Mouse (Mus musculus): ENCODE results near the gene Actr8.
A peak's percentile ranks its signal among the peaks of the same experiment; 100 is the strongest.

The Actr8 gene

DNA sequence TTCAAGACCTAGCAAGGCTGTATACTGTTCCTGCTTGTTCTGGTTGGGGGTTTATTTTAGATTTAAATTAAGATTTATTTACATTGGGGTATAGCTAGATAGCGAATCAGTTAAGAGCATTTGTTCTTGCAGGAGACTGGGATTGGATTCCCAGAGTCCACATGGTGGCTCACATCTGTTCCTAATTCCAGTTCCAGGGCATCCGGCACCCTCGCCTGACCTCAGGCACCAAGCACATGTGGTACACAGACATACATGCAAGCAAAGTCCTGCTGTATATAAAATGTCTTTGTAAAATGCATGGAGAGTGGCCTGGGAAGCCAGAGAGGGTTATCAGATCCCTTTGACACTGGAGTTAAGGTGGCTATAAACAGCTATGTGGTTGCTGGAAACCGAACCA, 16.8 kb downstream of the Actr8 start:
- DNase-seq (ENCODE audit: extremely low read depth, low read depth, low spot score): no peak

DNA sequence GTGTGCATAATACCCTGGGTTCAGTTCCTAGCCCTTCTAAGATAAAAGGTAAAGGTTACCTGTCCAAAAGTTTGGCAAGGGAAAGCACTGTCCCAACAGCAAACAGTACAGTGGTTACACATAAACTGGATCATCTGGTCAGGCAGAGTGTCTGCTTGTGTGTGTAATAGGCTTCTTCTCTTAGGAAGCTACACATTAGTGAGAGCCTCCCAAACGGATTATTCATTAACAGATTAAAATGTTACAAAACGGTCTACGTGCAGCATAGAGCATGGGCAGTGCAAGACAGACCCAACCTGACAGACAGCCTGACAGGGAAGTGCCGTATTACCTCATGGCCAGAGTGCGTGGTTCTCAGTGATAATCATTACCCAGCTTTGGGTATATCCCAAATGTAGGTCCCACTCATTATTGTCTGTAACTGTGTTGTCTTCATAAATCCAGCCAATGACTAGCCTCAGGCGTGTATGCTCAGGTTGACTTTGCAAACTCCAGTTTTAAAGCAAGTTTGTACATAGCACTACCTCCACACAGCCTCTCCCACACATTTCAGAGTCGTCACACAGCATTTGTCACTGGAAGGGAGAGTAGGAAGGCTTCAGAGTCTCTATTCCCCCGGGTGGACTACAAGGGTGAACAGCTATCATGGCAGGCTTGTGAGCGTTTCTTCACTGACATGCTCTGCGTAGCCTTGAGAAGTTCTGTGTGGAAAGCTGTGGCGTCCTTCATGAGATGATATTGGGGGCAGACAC, 18.0 kb downstream of the Actr8 start:
- peak; percentile 98 for DNase-seq (ENCODE audit: extremely low read depth, low read depth, low spot score)

DNA sequence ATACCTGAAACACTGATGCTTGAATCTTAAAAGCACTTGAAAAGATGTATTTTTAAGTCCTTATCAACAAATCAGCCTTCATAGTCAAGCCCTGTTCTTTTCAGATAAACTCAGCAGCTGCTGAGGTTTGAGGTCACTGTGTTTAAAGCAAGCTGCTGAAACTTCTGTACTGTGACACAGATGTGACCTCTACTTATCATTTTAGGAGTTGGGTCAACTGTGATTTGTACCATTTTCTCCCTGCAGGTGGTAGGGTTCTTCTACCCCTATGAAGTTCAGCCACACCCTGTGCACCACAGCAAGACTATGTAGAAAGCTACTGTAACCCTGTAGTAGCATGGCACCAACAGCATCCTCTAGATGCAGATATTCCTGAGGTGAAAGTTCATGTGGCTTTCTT, 19.2 kb downstream of the Actr8 start:
- no peak for DNase-seq (ENCODE audit: extremely low read depth, low read depth, low spot score)

DNA sequence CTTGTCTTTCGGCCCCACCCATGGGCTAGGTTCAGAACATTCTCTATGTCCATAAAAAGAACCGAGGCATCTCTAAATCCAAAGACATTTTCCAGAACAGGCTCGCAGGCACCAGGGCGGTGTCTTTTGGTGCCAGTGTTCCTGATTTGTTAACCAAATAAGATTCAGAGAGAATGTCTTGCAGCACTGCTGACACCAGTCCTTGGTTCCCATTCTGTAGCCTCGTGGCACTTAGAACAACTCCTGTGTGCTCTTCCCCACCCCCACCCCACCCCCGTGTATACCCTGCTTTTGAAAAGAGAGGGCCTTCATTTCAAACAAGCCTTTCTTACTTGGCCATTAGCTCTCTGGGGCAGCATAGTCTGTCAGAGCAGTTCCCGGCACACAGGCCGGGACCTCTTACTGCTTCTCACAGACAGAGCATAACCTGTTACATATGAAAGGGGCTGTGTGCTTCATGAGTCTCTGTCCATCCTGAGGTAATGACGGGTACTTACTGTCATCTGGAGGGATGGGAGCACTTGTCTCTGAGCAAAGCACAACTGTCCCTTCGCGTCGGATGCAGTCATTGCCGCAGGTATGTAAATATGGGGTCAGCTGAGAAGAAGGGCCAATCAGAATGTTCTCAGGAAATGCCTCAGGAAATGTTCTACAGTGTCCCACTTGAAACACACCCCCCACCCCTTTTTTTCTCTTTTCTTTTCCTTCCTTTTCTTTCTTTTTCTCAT, 20.8 kb downstream of the Actr8 start:
- DNase-seq (ENCODE audit: extremely low read depth, low read depth, low spot score): no peak

DNA sequence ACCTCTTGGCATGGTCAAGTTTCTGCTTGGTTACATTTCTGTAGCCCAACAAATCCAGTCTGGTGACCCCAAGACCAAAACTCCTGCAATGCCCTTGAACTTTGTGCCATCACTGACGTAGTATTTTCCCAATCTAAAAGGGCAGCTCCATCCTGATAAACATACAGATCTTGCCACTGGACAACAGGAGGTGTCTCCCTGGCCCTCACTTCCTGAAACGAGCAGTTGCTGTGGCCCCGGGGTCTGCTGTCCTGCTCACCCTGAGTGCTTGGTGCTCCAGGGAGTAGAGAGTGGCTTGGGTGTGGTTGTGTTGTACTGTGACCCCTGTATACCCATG, 21.3 kb downstream of the Actr8 start:
- no peak for DNase-seq (ENCODE audit: extremely low read depth, low read depth, low spot score)

DNA sequence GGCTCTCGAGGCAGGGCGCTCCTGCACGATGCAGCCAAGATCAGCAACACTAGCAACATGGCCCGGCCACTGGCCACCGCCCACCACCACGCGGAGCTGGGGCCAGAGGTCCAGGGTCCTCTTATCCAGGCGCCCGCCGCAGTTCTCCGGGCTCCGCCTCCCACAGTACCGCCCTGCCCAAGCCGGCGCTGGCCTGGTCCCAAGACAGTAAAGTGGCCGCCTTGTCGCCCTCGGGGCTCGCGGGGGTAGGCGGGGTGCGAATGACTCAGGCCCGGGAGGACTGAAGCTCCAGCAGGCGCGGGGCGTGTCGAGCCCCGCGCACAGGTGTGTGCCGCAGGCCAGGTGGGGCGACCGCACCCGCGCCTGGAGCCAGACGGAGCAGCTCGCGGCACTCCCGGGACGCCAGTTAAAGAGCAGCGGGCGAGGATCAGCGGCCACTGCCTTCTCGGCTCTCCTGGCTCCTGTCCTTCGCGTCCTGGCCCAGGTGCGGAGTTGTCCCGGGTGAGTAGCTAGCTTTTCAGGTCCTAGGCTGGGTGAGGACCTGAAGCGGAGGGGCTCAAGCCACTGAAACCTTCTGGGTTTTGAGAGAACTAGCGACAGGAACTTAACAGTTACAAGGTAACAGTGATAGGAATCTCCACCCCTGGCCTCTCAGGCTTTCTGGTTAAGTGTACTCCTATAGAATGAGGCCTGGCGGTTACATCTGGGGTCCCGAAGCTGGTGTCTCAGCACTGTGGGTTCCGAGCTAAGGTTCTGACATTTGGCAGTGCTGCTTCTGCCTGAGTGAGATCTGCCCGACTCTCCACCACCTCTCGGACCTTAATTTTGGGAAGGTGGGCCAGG, 30.8 kb downstream of the Actr8 start, which contains the start of the genes Il17rb and Chdh:
Gene Il17rb (minus strand): TSS at position 164 of the 843 bp plus-strand sequence.
Gene Chdh (plus strand): TSS at position 291 of the 843 bp plus-strand sequence.
- no peak for DNase-seq (ENCODE audit: extremely low read depth, low read depth, low spot score)

DNA sequence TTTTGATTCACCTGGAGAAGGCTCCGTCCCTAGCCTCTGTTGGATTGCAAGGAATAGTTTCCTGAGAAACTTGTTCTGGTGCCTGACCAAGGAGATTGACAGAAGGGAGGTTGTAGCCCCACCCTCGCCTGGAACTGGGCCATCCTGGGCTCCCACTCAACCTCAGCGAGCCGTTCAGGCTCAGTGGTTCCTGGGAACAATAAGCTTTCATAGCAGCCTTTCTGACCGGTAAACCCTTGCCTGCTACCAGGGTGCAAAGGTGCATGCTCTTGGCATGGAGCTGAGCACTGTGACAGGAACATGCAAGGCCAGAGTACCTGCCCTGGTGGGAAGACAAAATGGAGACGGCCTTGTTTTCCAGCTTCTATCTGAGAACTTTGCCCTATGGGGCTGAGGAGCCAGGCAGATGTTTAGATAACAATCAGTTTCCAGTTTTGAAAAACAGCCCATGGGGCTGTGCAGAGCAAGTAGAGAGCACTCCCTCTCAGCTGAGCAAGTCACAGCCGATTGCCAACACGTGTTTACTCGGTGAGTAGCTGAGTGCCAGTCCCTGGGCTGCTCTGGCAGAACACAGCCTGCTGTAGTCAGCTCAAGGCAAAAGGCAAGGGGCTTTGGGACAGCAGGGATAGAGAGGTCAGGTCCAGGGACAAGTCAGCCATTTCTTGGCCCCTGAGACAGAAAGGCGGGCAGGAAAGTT, 31.9 kb downstream of the Actr8 start:
- no peak for DNase-seq (ENCODE audit: extremely low read depth, low read depth, low spot score)

DNA sequence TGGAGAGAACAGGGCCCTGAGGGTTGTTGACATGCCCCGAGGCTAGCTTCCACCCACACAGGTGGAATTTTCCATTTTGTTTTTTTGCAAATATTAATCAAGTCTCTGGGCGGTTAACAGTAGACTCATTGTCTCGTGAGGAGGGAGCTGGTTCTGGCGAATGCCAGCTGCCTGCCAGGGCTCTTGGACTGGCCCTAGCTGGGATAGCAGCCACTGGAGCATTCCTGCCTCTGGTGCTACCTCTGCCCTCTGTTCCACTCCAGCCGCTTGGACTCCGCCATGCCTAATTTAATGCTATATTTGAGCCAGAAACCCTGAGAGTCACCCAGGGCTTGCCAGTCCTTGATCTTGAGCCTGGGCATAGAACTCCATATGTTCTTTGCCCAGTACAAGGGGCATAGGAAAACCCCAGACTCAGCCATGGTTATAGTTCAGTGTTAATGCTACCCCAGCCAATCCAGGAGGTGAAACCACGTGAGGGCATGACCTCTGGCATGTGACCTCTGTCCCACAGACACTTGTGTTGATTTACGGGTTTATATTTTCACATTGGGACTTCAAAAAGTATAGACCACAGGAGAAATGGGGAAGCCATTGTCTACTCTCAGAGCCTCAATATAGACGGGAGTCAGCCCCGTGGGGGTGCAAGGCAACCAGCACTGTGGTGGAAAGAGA, 33.9 kb downstream of the Actr8 start:
- DNase-seq (ENCODE audit: extremely low read depth, low read depth, low spot score): no peak

DNA sequence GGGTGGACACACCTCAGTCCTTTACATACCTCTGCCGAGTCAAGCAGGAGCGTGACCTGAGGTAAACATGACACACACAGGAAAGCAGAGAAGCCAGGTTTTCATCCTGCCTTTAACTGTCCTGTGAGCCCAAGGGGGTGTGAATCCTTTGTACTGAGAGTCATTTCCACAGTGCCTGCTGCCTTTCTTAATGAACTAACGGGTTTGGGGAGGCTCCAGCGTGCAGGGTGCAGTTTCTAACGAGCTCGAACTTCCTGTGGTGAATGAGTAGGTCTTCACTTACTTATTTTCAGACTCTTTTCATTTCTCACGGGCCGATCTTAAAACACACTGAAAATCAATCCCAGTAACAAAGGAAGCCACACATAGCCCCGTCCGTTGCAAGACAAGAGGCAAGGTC, 36.4 kb downstream of the Actr8 start:
- DNase-seq (ENCODE audit: extremely low read depth, low read depth, low spot score): no peak

DNA sequence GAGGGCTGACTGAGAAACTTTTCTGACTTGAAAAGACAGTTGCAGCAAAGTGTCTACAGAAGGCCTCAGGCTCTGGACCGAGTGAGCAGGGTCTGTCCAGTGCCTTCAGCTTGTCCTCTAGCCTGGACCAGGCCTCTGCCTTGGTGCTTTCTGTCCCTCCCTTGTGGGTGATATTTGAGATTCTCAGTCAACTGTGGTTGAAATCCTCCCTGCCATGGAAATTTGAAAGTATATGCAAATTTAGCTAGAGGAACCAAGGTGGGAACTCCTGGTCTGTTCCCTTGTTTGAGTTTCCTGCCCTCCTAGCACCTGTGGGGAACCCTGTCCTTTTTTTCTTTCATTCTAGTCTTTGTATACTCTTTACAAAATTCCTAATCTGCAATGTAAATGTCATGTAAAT, 36.9 kb downstream of the Actr8 start:
- DNase-seq (ENCODE audit: extremely low read depth, low read depth, low spot score): no peak

DNA sequence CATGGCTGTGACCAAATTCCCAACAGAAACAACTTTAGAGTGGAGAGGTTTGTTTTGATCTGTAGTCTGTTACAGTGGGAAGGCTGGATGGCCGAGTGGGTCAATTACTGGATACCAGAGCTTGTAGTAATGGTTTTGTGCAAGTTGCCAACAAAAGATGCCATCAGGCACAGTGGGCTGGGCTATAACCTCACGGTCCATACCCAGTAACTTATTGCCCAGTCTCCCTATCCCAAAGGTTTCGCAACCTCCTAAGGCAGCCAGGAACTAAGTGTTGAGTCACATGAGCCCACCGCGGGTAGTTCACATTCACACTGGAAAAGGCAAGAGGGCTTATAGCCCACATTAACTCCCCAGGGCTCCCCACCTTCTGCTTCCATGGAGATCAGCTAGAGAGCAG, 38.5 kb downstream of the Actr8 start:
- no peak for DNase-seq (ENCODE audit: extremely low read depth, low read depth, low spot score)

DNA sequence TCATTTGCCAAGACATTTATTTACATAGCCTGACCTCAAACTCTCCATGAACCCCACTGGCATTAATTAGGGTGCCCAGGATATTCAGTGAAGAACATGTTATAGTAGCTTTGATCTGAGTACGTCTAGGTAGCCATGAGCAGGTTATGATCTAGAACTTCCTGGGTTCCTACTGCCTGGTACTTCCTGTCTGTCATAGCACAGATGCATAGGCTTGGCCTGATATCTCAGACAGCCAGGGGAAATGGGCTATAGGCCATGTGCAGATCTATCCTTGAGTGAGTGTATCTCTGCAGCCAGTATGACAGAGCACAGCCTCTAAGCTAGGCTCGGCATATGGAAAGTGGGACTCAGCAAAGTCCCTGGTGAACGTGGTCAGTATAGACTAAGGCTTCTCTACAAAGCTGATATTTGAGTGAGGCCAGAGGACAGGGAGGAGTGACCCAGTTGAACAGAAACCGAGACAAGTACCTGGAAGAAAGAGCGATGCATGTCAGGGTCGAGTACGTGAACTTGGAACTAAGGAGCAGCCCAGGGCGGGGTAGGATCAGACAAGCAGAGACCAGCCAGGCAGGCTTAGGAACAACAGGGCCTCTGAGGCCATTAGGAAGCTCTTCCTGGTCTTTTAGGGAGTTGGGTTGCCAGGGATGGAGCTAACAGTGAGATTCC, 39.8 kb downstream of the Actr8 start:
- DNase-seq (ENCODE audit: extremely low read depth, low read depth, low spot score): no peak

DNA sequence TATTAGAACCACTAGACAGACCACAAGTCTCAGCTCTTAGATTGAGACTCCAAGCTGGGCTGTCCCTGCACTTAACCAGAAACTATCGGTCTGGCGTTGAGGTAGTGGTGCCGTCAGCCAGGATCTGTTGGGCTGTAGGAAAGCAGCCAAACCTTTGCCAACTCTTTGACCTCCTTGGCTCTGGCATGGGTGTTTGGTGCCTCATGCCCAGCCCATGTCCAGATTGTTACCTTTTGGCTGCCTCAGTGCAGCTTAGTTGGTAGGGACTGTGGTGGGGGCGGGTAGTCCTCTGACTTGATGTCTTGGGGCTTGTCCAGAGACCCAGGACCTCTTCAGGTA, 40.3 kb downstream of the Actr8 start:
- no peak for DNase-seq (ENCODE audit: extremely low read depth, low read depth, low spot score)

DNA sequence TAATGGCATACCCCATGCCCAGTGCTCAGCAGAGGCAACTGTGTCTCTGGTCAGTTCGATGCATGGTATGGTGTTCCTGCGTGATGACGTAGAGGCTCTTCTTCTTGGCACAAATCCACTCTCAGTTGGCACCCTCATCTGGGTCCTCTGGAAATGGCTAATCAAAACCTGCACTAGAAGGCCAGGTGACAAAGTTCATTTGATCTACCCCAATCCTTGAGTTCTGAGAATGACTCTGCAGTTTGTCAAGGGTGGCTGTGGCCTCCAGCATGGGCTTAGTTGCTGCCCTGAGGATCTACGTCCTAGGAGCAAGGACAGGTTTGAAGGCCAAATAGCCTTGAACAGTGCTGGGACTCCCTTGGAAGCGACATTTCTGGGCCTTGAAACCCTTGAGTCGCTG, 40.7 kb downstream of the Actr8 start:
- no peak for DNase-seq (ENCODE audit: extremely low read depth, low read depth, low spot score)

DNA sequence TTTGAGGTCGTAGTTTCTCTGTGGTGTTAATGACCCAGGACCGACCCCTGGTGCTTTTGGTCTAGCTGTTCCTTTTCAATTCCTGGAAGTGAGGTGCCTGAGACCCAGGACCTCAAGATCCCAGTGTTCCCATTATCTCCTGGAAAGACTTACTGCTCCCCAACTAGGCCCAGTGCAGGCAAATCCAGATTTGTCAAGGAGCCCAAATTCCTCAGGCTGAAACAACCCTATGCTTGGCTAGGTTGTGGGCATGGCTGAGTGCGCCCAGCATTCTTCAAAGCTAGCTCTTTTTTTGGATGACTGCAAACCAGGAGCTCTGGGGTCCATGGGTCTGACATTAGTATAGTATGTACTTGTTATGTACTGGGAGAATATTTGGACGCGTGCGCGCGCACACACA, 41.2 kb downstream of the Actr8 start:
- DNase-seq (ENCODE audit: extremely low read depth, low read depth, low spot score): no peak

DNA sequence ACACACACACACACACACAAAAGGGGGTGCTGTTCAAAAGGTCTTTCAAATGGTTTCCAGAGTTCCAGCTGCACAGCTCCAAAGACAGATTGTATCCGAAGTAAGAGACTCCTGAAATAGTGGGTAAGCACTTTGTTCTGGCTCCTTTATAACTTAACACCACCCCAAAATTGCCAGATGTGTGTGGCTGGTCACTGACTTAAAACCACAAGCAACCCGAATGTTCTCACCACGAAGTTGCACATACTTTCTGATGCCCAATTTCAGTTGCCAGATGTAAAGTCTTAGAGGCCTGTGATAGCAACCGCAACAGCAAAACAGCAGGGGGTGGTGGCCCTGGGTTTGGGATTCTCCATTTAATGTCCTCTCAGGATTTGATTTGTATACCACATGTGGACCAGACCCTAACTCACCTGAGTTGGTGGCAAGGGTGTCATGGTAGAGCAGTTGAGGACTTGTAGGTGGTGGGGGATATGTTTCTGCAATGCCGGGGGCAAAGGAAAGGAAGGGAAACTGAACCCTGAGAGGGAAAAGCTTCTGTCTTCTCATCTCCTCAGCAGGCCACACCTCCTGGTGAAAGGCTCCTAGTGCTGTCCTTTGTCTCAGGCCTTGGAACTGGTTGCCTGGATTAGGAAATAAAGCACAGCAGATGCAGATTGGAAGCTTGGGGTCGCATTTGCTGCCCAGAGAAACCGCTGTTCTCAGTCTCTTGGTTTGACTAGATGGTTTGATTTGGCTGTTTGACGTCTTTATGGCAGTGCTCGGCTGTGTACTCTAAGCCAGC, 41.8 kb downstream of the Actr8 start:
- no peak for DNase-seq (ENCODE audit: extremely low read depth, low read depth, low spot score)

DNA sequence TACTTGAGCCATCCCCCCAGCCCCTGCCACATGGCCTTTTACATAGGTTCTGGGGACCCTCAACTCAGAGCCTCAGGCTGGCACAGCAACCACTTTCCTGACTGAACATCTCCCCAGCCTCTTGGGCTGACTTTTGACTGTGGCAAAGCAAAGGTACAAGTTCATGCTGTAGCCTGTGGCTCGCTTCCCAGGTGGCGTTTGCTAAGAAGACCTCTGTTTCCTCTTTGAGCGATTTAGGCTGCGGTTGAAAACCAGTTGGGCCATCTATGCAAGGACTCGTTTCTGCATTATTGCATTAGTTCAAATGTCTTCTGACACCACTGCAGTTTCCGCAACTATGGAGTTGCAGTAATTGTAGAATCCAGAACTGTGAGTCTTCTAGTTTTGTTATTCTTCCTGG, 44.3 kb downstream of the Actr8 start:
- no peak for DNase-seq (ENCODE audit: extremely low read depth, low read depth, low spot score)

DNA sequence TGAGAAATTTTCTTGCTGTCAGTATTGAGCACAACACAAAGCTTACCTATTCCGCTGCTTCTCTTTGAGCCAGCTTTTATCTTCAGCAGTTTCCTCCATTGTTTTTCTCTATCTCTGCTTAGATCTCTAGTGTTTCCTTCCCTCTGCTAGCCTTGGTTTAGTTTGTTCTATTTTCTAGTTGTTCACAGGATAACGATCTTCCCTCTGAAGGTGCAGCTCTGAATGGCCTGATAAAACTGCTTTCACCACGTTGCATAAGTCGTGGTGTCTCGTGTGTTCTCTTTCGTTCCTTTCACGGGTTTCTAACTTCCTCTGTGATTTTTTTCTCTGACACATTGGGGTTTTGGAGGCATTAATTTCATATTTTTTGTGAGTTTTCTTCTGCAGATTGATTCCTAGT, 46.2 kb downstream of the Actr8 start:
- DNase-seq (ENCODE audit: extremely low read depth, low read depth, low spot score): no peak

DNA sequence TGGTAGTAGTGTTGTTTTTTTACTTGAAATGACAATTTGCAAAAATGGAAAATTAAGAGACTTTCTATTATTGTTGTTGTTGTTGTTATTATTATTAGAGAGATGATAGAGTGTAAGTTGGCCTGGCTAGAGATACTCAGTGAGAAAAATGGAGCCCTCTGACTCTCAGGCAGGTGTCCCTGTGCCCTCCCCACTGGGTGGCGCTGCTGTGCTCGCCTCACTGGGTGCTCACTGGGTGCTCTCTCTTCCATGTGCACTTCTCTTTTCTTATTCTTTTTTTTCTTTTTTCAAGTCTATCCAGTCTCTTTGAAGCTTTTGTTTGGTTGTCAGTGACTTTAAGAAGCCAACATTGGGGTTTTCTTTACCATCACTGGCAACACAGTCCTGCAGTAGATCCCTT, 49.2 kb downstream of the Actr8 start:
- no peak for DNase-seq (ENCODE audit: extremely low read depth, low read depth, low spot score)

All from fat pad, adult 2 months (tissue).